Mouse (Mus musculus) frontal cortex, adult (tissue): ENCODE data around the gene Clcn6.
A peak's percentile ranks its signal among the peaks of the same experiment; 100 is the strongest.

ENCODE experiments used
- ATAC-seq: cut with Nextera tagmentation; 2 replicates; pipeline ENCODE4 v1.9.2; 2017; ENCODE audit warnings: mild to moderate bottlenecking, moderate library complexity, mixed read lengths; ENCODE audit not compliant: low TSS enrichment

Gene Clcn6

DNA sequence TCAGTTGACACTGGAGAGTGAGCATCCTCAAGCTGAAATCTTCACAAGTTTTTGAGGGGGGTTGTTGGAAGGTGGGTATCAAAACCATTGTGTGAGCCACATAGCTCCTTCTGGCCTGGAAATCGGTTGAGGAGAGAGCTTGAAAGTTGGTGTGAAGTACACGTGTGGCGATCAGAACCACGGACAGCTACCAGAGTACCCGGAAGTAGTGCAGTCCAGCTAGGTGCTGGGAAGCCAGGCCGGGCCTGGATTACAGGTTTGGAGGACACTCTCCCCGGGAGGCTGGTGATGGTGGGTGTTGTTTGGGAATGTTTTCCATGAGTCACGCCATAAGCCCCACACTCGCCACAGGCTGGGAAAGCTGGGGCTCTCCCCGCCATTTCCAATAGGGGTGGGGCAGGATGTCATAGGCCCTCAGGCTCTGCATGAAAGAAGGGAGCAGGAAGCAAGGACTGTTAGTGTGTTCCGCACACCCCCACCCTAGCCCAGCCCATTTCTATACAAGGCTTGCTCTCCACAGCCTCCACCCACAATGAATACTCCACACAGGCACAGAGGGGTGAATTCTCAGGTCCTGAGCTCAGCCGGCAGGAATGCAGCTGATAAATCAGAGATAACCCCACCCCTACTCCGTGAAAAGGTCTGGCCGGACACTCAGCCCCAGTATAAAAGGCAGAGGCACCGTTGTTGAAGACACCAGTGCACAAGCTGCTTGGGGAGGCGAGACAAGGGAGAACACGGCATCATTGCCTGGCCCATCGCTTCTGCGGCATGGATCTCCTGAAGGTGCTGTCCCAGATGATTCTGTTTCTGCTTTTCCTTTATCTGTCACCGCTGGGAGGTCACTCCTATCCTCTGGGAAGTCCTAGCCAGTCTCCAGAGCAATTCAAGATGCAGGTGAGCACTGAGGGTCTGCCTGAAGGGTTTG lies 53.2 kb downstream of the Clcn6 start, which contains the start of gene Nppb:
TSS of gene Nppb (plus strand) at position 584 of the 928 bp plus-strand sequence.
- no peak for ATAC-seq

- ATAC-seq: no peak
Observed at GRCm38 (mm10) chr4:147979441-147979860, 59.2 kb downstream of the Clcn6 start.

- ATAC-seq: no peak
Observed at GRCm38 (mm10) chr4:147978391-147978790, 60.2 kb downstream of the Clcn6 start.

DNA sequence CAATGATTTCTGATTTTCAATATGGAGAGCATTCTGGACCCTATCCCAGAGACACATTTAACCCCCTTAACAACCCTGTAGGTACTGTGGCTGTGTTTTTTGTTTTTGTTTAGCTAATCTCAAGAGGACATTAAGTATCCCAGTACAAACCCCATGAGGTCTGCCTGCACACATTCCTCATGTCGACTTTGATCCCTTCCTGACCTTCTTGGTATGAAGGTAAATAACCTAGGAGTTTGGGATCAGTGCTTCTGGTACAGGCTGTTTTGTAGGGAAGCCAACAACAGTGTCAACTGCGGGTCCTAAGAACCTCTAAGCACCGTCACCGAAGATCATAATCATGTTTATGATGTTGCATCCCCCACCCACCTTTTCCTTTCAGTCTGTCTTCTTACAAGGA lies 60.9 kb downstream of the Clcn6 start:
- no peak for ATAC-seq

- no peak for ATAC-seq
Observed at GRCm38 (mm10) chr4:147976237-147976636, 62.4 kb downstream of the Clcn6 start.

DNA sequence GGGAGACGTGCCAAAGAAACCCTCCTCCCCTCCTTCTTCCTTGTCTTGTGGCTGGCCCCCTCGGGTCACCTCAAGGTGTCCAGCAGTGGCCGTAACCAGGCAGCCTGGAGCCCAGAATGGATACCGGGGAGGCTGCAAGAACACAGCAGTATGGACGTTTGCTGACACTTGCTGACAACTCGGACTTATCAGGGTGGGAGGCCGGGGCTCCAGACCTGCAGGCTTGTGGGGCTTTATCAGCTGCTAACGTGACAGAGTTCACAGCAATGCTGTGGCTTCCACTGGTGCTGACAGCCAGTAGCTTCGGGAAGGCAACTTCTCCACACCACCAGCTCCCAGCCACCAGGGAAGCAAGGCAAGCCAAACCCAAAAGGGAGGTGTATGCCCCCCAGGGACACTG lies 69.3 kb downstream of the Clcn6 start:
- ATAC-seq: no peak

GRCm38 (mm10) chr4:147968816-147969215 lies 69.8 kb downstream of the Clcn6 start:
- ATAC-seq: no peak

DNA sequence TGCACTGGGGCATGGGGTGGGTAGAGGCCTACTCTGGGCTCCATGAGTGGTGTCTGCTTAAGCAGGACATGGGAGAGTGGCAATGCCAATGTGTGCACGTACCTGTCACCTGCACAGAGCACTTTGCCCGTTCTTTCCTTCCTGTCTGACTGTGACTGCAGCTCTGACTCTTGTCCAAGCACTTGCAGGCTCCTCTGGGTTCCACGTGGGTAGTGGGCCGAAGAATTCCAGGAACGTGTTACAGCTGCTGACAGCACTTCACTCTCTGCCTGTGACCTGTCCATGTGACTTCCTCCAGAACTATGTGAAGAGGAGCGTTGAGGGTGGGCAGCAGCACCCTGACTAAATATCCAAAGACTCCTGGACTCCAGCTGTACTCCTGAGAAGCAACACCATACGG lies 72.9 kb downstream of the Clcn6 start:
- no peak for ATAC-seq

GRCm38 (mm10) chr4:147963623-147964022 lies 75.0 kb downstream of the Clcn6 start:
- ATAC-seq: no peak

DNA sequence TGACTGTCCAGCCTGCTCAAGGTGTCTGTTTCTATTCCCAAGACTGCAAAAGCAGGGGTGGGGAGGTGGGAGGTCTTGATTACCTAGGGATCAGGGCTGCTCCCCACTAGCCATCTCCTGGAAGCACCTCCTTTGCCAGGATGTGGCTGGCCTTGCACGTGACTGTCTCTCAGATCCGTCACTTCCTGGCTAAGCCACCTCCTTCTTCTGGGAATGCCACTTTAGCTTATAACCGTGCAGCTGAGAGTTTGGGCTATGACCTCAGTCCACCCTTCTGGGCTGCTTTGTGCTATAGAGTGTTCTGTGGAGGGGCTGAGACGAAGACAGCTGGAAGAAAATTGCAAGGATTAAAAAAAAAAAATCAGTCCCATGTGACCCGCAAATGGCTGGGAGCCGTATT lies 75.8 kb downstream of the Clcn6 start:
- ATAC-seq: peak; percentile 38; the same call in 1 of the 2 replicates

GRCm38 (mm10) chr4:147959881-147960831 lies 78.5 kb downstream of the Clcn6 start:
- peak; percentile 62 for ATAC-seq

DNA sequence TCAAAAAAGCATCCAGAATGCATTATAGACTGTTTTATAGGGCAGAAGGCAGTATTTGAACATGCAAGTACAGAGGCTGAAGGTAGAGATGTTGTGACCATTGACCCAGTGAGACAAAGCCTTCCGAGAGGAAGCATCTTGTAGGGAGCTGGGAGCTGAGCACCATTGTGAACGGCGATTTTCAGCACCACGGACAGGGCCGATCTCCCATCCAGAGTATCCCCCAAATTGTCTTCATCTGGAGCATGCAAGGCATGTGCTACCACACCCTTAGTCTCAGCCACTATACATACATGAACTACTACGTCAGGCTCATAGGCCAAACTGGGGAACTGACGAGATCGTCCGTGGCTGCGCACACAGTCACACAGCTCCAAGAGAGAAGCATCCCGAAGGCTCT lies 81.5 kb downstream of the Clcn6 start:
- no peak for ATAC-seq
